Mouse (Mus musculus): ENCODE measurements at regions not wholly inside any gene's neighbourhood (a gene's known extent, or its start where the extent isn't known, plus 50 kb on each side); places are given as distances from the start of the nearest gene placed in this dataset.

DNA sequence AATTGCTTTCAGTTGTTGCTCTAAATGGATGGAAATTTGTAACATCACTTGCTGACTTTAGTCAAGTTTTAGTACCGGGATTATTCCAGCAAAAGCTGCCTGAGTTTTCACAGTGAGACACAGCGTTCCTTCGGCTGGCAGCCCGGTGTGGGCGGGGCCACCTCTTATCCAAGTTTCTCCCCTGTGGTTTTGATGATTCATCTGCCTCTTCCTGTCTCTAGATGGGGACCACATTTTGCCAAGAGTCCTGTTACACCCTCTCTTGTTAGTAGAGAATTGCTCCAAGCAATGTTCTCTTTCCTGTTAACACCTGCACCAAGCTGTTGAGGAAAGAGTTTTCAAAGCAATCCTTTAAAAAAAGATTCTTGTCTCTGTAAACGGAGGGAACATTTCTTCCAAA is 254.2 kb upstream of the Gm5148 start:
- Histone ChIP-seq H3K4me2 (ENCODE audit: low read depth, low read length) (no peak overlapping the region), H3K27ac (replicated peaks; ENCODE audit: low read depth, low read length) (no peak overlapping the region), H3K27me3 (ENCODE audit: control insufficient read depth, insufficient read depth, low read length) (no peaks in the 10 kb centered on the region), H3K9me3 (replicated peaks; ENCODE audit: control insufficient read depth, low read length) (no peaks in the 10 kb centered on the region), H3K9ac (replicated peaks; ENCODE audit: low read length) (no peak overlapping the region), H3K4me3 (ENCODE audit: low read depth, low read length) (no peak overlapping the region), H3K36me3 (replicated peaks; ENCODE audit: control insufficient read depth, insufficient read depth, low read depth, low read length) (no peaks in the 10 kb centered on the region), H3K4me1 (ENCODE audit: control insufficient read depth, insufficient read depth, low read length) (no peaks in the 10 kb centered on the region; the same call in 1 of the 2 replicates)
- 15% methylated on average over 6 of the region's 6 CpGs for WGBS
- DNase-seq (ENCODE audit: low spot score) (peak; percentile 57), ATAC-seq (replicated peaks; ENCODE audit: insufficient number of reproducible peaks, low FRiP score, low TSS enrichment, low read depth) (no peak)

DNA sequence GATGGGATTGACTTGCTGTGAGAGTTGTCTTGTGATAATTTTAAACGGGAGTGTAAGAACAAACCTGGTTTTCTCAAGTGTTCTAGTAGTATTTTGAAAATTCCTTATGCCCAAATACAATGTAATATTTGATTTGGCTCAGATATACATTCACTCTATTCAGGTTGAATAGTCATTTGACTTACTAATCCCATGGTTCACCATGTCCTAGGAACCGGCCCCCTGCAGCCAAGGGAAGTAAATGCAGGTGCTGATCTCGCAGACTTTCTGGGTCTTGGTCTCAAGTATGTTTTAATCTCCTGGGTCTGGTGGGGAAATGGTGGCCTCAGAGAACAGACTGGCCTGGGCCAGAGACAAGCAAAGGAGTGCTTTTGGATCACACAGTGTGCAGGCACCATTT is 253.2 kb upstream of the Gm5148 start:
- peak; percentile 26 for DNase-seq (ENCODE audit: low spot score)
- Histone ChIP-seq H3K36me3 (replicated peaks; ENCODE audit: control insufficient read depth, insufficient read depth, low read depth, low read length) (no peaks in the 10 kb centered on the region), H3K4me3 (ENCODE audit: low read depth, low read length) (no peak overlapping the region), H3K4me2 (ENCODE audit: low read depth, low read length) (no peak overlapping the region), H3K9me3 (replicated peaks; ENCODE audit: control insufficient read depth, low read length) (no peaks in the 10 kb centered on the region), H3K9ac (replicated peaks; ENCODE audit: low read length) (no peak overlapping the region), H3K27me3 (ENCODE audit: control insufficient read depth, insufficient read depth, low read length) (no peaks in the 10 kb centered on the region), H3K27ac (replicated peaks; ENCODE audit: low read depth, low read length) (no peak overlapping the region), H3K4me1 (ENCODE audit: control insufficient read depth, insufficient read depth, low read length) (no peaks in the 10 kb centered on the region; the same call in 1 of the 2 replicates)
- 52% methylated on average over 3 of the region's 3 CpGs for WGBS
- ATAC-seq (replicated peaks; ENCODE audit: insufficient number of reproducible peaks, low FRiP score, low TSS enrichment, low read depth) = no peak

DNA sequence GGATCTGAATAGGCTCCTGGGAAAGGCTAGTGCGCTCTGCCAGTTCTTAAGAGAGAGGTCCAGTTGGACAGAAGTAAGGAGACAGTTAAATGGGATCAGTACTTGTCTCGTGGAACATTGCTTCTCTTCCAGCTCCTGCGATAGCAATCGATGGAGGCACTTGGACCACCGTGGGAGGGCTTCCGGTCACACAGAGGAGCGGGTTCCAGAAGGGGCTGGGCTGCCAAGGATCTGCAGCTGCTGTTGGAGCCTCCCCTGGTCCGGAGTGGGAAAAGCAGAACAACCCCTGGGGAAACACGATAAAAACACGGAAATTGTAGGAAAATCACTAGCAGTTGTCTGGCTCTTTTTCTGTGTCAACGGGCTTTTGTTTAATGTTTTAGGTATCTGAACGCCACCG is 252.3 kb upstream of the Gm5148 start:
- Histone ChIP-seq H3K4me1 (ENCODE audit: control insufficient read depth, insufficient read depth, low read length) (no peaks in the 10 kb centered on the region; the same call in 1 of the 2 replicates), H3K9ac (replicated peaks; ENCODE audit: low read length) (no peak overlapping the region), H3K4me3 (ENCODE audit: low read depth, low read length) (no peak overlapping the region), H3K9me3 (replicated peaks; ENCODE audit: control insufficient read depth, low read length) (no peaks in the 10 kb centered on the region), H3K36me3 (replicated peaks; ENCODE audit: control insufficient read depth, insufficient read depth, low read depth, low read length) (no peaks in the 10 kb centered on the region), H3K4me2 (ENCODE audit: low read depth, low read length) (peak overlapping the region; percentile 8; the same call in 1 of the 2 replicates), H3K27ac (replicated peaks; ENCODE audit: low read depth, low read length) (no peak overlapping the region), H3K27me3 (ENCODE audit: control insufficient read depth, insufficient read depth, low read length) (no peaks in the 10 kb centered on the region)
- ATAC-seq (replicated peaks; ENCODE audit: insufficient number of reproducible peaks, low FRiP score, low TSS enrichment, low read depth) (no peak), DNase-seq (ENCODE audit: low spot score) (peak; percentile 49)
- WGBS = 21% methylated on average over 13 of the region's 13 CpGs

DNA sequence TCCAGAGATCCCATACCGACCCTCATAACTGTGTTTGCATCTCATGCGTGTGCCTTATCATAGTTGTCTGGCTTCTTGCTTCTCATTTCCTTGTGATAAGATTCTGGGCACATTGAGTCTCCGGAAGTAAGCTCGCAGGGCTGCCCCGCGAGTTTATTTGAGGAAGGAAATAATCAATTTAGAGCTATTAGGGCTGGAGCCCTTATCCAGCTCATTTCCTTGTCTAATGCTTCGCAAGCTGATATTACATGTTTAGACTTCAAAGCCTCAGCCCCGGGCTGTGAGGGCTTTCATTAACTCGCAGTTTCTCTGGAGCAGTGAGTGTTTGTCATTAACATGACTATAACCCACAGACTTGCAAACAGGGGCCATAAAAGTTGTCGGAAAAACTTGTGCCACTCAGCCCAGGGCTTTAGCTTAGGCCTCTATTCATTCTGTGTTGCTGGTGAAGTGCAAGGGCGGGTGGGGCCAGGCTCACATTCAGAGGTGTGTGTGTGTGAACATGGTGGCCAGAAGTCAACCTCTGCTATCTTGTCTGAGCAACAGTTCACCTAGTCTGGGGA is 251.0 kb upstream of the Gm5148 start:
- Histone ChIP-seq H3K36me3 (replicated peaks; ENCODE audit: control insufficient read depth, insufficient read depth, low read depth, low read length) (no peaks in the 10 kb centered on the region), H3K9ac (replicated peaks; ENCODE audit: low read length) (no peak overlapping the region), H3K4me3 (ENCODE audit: low read depth, low read length) (no peak overlapping the region), H3K27ac (replicated peaks; ENCODE audit: low read depth, low read length) (0 out of 2 replicates have a peak overlapping the region, but pooled peaks have one; percentile 6), H3K27me3 (ENCODE audit: control insufficient read depth, insufficient read depth, low read length) (no peaks in the 10 kb centered on the region), H3K4me2 (ENCODE audit: low read depth, low read length) (no peak overlapping the region), H3K9me3 (replicated peaks; ENCODE audit: control insufficient read depth, low read length) (no peaks in the 10 kb centered on the region), H3K4me1 (ENCODE audit: control insufficient read depth, insufficient read depth, low read length) (no peaks in the 10 kb centered on the region; the same call in 1 of the 2 replicates)
- WGBS = 25% methylated on average over 11 of the region's 11 CpGs
- ATAC-seq (replicated peaks; ENCODE audit: insufficient number of reproducible peaks, low FRiP score, low TSS enrichment, low read depth) (no peak), DNase-seq (ENCODE audit: low spot score) (peak; percentile 30)

DNA sequence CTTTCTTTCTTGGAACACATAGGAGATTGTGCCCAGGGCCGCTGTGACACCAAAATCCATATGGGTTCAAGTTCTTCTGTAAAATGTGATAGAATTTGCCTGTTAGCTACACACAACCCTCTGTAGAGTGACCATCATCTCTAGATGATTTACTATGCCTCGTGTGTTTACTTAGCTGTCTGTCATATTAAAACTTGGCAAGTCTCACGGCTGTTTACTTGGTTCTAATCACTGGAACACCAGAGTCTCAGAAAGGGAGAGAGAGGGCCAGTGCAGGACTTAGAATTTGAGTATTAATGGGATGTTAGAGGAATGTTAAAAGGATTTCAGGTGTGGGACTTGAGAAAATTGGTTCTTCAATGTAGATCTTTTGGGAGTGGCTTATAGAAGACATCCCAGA is 248.6 kb upstream of the Gm5148 start:
- Histone ChIP-seq H3K4me2 (ENCODE audit: low read depth, low read length) (no peak overlapping the region), H3K4me1 (ENCODE audit: control insufficient read depth, insufficient read depth, low read length) (no peaks in the 10 kb centered on the region; the same call in 1 of the 2 replicates), H3K9me3 (replicated peaks; ENCODE audit: control insufficient read depth, low read length) (no peaks in the 10 kb centered on the region), H3K4me3 (ENCODE audit: low read depth, low read length) (no peak overlapping the region), H3K9ac (replicated peaks; ENCODE audit: low read length) (no peak overlapping the region), H3K27me3 (ENCODE audit: control insufficient read depth, insufficient read depth, low read length) (no peaks in the 10 kb centered on the region), H3K36me3 (replicated peaks; ENCODE audit: control insufficient read depth, insufficient read depth, low read depth, low read length) (no peaks in the 10 kb centered on the region), H3K27ac (replicated peaks; ENCODE audit: low read depth, low read length) (no peak overlapping the region)
- DNase-seq (ENCODE audit: low spot score) (no peak), ATAC-seq (replicated peaks; ENCODE audit: insufficient number of reproducible peaks, low FRiP score, low TSS enrichment, low read depth) (no peak)
- 71% methylated on average over 3 of the region's 3 CpGs for WGBS

DNA sequence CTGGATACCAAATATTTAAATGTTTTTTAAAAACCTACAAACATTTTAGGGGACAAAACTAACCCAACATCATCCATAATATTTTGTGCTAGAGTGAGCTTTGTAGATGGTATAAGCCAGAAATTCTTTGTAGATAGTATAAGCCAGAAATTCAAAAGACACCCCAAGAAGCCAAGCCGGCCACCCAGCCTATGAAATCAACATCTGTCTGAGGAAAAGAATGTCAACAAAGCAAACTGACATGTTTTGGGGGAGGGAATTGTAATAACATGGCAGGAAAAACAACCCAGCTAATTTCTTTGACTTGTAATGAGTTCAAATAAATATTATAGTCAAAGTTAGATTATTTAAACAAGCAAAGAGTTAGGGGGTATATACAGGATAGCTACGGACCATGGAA is 246.9 kb upstream of the Gm5148 start:
- Histone ChIP-seq H3K36me3 (replicated peaks; ENCODE audit: control insufficient read depth, insufficient read depth, low read depth, low read length) (no peaks in the 10 kb centered on the region), H3K9ac (replicated peaks; ENCODE audit: low read length) (no peak overlapping the region), H3K4me1 (ENCODE audit: control insufficient read depth, insufficient read depth, low read length) (no peaks in the 10 kb centered on the region; the same call in 1 of the 2 replicates), H3K27ac (replicated peaks; ENCODE audit: low read depth, low read length) (no peak overlapping the region), H3K4me2 (ENCODE audit: low read depth, low read length) (no peak overlapping the region), H3K4me3 (ENCODE audit: low read depth, low read length) (no peak overlapping the region), H3K27me3 (ENCODE audit: control insufficient read depth, insufficient read depth, low read length) (no peaks in the 10 kb centered on the region), H3K9me3 (replicated peaks; ENCODE audit: control insufficient read depth, low read length) (no peaks in the 10 kb centered on the region)
- DNase-seq (ENCODE audit: low spot score) (no peak), ATAC-seq (replicated peaks; ENCODE audit: insufficient number of reproducible peaks, low FRiP score, low TSS enrichment, low read depth) (no peak)
- WGBS = 22% methylated on average over 2 of the region's 2 CpGs

DNA sequence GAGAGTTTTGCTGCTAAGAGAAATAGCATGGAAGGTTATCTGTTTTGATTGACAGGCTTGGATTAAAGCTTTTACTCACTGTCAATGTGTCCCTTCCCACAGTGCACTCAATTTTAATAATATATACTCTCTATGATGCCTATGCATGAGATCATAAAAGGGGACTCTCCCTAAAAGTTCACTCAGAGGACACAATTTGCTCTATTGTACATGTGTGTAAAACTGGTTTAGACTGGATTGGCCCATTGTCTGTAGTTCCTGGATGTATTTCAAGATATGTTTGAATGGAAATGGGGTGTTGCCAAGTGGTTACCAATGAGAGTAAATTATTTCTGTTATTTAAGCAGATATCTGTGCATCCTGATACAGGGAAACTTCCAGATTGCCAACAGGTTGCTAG is 244.4 kb upstream of the Gm5148 start:
- no peak for ATAC-seq (replicated peaks; ENCODE audit: insufficient number of reproducible peaks, low FRiP score, low TSS enrichment, low read depth)

DNA sequence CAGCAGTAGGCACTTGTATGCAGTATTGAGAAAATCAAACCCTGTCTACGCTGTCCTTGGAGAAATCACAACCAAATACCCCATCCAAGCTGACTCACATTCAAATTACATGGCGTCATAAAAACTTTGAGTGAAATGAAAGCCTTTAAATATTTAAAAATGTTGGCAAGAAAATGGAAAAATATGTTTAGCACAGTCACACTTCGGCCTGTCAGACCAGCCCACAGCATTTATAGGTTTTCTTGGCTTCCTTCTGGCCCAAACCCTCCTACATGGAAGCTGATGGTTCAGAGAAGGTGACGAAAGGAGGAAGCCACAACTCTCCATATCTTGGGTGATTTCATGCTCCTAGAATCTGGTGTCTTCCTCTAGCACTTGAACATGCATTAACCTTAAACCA is 240.9 kb upstream of the Gm5148 start:
- 90% methylated on average over 4 of the region's 4 CpGs for WGBS
- no peak for ATAC-seq (replicated peaks; ENCODE audit: insufficient number of reproducible peaks, low FRiP score, low TSS enrichment, low read depth)
- Histone ChIP-seq H3K4me3 (ENCODE audit: low read depth, low read length) (no peak overlapping the region), H3K27me3 (ENCODE audit: control insufficient read depth, insufficient read depth, low read length) (no peaks in the 10 kb centered on the region), H3K36me3 (replicated peaks; ENCODE audit: control insufficient read depth, insufficient read depth, low read depth, low read length) (no peaks in the 10 kb centered on the region), H3K4me1 (ENCODE audit: control insufficient read depth, insufficient read depth, low read length) (no peaks in the 10 kb centered on the region), H3K9me3 (replicated peaks; ENCODE audit: control insufficient read depth, low read length) (no peaks in the 10 kb centered on the region), H3K9ac (replicated peaks; ENCODE audit: low read length) (no peak overlapping the region), H3K27ac (replicated peaks; ENCODE audit: low read depth, low read length) (no peak overlapping the region), H3K4me2 (ENCODE audit: low read depth, low read length) (no peak overlapping the region)
- DNase-seq (ENCODE audit: low spot score) = no peak

More for the DNA sequence above, 244.4 kb upstream of the Gm5148 start:
- no peaks in the 10 kb centered on the region for H3K27me3 ChIP-seq (ENCODE audit: control insufficient read depth, insufficient read depth, low read length)
- H3K4me3 ChIP-seq (ENCODE audit: low read depth, low read length) = no peak overlapping the region
- no peak overlapping the region for H3K9ac ChIP-seq (replicated peaks; ENCODE audit: low read length)
- H3K9me3 ChIP-seq (replicated peaks; ENCODE audit: control insufficient read depth, low read length) = no peaks in the 10 kb centered on the region
- H3K27ac ChIP-seq (replicated peaks; ENCODE audit: low read depth, low read length) = no peak overlapping the region
- no peaks in the 10 kb centered on the region for H3K4me1 ChIP-seq (ENCODE audit: control insufficient read depth, insufficient read depth, low read length)
- no peak for DNase-seq (ENCODE audit: low spot score)
- no peaks in the 10 kb centered on the region for H3K36me3 ChIP-seq (replicated peaks; ENCODE audit: control insufficient read depth, insufficient read depth, low read depth, low read length)
- H3K4me2 ChIP-seq (ENCODE audit: low read depth, low read length) = no peak overlapping the region
